Mouse (Mus musculus): ENCODE results near the gene Unc13b.

Unc13b gene

DNA sequence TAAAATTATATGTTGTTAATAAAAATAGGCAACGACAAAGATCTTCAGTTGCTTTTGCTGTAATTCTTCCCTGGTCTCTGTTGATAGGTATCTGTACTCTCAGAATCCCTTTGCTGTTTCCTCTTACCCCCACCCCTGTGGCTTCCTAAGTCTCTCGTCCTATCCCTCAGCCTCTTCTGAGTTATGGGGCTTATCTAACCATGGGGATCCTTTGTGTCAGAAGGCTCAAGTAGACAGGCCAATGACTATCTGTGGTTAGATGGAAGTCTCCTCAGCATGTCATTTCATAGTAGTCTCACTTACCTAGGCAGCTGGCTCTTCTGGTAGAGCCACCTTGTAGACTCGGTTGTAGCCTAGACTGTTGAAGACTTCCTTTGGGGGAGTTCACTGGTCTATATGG lies 173.1 kb downstream of the Unc13b start:
- DNase-seq (ENCODE audit: low spot score), result no peak

DNA sequence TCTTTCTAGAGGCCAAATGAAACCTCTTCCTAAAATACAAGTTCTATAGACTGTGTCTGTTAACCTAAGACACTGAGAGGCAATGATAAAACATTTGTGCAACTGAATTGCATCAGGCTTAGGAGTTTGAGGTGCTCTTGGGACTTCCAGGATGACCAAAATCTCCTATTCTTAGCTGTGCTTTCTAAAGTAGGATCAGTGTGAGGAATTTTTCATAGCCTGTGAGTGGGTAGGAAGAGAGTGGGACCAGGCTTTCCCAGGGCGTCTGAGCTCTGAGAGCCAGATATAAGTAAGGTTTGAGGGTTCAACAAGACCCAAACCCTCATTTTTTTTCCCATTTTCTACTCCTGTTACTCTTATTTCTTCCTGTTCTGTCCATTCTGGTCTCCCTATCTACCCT lies 174.2 kb downstream of the Unc13b start:
- no peak for DNase-seq (ENCODE audit: low spot score)

DNA sequence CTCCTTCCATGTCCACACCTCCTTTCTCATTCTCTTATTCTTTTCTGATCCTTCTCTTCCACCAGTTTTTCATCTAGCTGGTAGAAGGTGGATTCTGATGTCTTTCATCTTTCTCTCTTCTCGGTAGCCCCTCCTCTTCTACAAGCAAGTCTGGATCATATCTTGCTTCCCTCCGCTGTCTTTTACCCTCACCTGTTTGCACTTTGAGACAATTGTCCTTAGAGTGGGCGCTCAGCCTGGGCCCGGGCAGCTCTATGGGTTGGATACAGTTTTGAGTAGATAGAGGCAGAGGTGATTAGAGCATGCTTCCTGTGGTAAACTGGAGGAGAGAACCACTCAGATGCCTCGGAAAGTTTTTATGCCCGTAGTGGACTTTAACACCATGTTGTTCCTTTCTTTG lies 174.7 kb downstream of the Unc13b start:
- no peak for DNase-seq (ENCODE audit: low spot score)

DNA sequence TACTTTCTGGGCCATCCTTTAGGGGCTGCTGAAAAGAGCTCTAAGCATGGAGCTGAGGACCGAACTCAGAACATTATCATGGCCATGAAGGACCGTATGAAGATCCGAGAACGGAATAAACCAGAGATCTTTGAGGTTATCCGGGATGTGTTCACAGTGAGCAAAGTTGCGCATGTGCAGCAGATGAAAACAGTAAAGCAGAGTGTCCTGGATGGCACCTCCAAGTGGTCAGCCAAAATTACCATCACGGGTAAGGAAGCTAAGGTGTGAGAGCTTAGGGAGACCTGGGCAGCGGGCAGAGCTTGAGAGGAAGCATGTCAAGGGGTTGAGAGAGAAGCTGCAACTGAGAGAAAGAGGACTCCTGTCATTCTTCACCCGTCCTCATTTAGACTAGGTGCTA lies 178.1 kb downstream of the Unc13b start:
- DNase-seq (ENCODE audit: low spot score), result no peak

DNA sequence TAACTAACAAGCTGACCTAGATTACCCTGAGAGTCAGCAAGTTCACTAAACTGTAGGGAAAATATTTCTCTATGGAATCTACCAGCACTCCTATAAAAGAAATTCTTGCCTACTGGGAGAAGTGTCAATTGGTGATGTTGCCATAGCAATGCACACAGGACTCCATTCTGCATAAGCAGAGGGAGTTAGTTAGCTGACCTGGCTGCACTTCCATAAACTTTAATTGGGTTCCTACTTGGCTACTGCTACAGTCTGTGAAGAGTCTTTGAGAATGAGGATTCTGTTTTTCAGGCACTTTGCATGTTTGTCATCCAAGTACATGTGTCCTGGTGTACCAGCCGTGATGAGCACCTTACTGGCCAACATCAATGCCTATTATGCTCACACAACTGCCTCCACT lies 182.0 kb downstream of the Unc13b start:
- no peak for DNase-seq (ENCODE audit: low spot score)

DNA sequence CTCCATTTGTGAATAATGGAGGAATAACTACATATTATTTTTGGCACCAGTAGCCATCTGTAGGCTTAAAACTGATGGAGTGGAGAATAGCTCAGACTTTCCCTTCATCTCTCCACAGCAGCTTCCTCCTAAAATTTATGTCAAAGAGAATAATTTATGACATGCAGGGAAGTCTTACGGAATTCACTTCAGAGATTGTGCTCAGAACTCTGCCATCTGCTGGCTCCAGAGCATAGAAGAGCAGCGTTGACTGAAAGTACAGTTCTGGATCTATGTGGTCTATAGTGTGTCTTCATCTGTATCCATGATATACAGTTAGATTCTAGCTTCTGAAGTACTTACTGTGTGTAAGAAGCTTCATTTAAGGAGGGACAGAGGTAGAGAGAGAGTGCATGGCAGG lies 185.3 kb downstream of the Unc13b start:
- DNase-seq (ENCODE audit: low spot score), result no peak

DNA sequence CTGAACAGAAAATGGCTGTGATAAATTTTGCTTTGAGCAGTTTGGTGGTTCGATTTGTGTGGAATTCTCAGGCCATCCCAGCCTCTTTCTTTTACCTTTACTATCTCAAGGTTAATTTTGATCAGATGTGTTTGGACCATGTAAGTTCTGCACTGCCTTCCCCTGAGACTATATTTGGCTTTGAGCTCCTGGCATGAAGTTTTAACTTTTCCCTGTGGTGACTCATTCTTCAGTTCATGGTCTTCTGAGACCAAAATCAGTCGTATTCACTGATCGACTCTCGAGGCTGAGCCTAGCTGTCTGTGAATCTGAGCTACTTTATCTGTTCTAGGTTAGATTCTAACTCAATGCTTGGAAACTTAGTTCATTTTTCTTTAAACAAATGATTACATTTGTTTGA lies 187.0 kb downstream of the Unc13b start:
- DNase-seq (ENCODE audit: low spot score), result no peak

DNA sequence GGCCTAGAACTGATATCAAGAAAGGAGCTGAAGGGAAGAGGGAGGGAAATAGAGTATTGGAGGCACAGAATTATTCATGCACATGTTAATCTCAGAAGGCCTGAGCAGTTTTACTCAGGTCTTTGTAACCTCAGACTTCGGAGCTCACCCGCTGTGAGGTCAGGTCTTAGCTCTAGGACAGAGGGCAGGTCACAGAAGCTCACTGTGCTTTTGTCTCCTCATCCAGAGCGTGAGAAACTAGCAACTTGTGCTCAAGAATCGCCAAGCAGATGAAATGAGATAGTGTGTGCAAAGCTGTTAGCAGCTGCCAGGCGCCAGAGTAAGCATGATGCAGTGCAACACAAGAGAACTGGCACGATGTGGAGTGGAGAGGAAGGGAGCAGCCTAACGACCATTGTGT lies 189.3 kb downstream of the Unc13b start:
- DNase-seq (ENCODE audit: low spot score), result no peak

DNA sequence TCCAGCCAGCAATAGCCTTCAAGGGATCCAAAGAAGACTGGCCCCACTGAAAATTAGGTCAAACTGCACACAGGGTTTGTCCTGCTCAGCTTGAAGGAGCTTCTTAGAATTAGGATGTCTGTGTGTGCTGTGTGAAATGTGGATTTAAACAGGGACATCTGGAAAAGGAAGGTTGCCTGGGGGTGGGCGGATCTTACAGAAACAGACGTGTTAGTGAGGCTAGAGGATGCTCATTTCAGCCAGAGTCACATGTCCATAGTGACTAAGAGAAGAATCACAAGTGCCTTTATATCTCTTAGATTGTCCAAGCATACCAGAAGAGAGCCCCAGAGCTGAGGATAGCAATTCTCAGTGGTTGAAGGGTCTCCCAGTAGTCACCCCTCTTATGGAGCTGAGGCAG lies 190.2 kb downstream of the Unc13b start:
- DNase-seq (ENCODE audit: low spot score), result peak; percentile 41

DNA sequence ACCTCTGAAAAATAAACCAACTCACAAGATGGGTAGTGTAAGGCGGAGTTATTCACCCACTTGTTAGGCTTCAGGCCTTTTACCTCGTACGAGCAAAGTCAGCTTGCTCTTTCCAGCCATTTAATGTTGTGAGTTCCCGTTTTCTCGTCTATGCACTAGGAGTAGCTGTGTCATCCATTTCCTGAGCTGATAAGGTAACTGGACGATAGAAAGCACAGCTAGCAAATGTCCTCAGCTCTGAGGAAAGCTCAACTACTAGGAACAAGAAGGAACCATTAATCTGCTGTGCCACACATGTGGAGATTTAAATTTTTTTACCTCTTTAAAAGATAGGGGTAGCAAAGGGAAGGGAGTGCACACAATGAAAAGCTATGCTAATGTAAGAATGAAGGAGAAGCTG lies 192.5 kb downstream of the Unc13b start:
- DNase-seq (ENCODE audit: low spot score), result no peak

DNA sequence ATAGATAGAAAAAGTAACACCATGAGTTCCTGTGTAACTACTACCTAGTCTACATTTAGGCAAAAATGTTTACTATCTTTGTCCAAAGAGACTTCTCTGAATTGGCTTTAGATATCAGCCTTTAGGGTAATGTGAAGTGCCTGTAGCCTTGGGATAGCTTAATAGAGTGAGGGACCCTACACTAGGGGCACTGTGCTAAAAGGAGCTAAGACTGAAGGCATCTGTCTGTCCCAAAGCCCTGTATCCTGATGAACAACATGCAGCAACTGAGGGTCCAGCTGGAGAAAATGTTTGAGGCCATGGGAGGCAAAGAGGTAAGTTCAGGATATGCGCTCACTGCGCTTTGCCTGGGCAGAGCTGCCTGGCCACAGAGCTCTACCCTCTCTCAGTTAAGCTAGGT lies 198.3 kb downstream of the Unc13b start:
- no peak for DNase-seq (ENCODE audit: low spot score)

DNA sequence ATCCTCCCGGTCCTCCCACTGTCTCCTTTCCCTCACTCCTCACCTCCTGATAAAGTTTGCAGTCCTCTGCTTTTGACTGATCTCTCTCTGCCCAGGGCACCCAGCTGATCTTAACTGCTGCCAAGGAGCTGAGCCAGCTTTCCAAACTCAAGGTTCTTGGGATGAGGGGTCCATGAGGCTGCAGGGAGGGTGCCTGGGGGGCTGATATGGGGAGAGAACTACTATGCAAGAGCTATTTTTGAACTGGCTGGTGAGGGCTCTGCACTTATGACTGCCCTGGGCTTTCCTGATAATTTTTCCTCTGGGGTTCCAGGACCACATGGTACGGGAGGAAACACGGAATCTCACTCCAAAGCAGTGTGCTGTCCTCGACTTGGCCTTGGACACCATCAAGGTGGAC lies 199.8 kb downstream of the Unc13b start:
- DNase-seq (ENCODE audit: low spot score), result no peak

DNA sequence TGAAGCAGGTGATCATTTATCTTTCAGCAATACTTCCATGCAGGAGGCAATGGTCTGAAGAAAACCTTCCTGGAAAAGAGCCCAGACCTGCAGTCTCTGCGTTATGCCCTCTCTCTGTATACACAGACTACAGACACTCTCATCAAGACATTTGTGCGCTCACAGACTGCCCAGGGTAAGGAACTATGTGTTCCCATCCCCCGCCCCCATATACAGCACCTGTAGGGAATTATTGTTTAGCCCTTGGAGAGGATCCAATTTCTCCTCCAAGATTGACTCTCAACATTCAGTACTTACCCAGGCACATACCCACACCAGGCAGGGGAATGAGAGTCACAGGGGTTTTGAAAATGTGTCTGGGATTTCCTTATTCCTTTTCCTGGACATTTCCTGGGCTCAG lies 200.7 kb downstream of the Unc13b start:
- DNase-seq (ENCODE audit: low spot score), result no peak

DNA sequence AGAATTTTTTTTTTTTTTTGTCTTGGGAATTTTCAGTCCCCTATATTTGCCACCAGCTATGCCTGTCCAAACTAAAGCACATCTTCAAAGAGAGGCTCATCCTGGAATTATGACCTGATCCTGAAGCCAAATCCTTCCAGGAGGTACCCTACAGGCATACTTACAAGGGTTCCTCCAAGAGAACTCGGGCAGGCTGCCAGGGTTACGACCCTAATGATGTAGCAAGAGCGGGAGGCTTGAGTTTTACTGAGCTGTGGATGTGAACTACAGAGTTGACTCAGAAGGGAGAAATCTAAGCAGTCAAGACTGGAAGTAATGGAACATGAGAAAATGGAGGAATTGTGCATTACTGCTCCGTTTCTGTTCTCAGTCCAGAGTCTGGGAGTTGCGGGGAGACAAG lies 201.3 kb downstream of the Unc13b start:
- no peak for DNase-seq (ENCODE audit: low spot score)

DNA sequence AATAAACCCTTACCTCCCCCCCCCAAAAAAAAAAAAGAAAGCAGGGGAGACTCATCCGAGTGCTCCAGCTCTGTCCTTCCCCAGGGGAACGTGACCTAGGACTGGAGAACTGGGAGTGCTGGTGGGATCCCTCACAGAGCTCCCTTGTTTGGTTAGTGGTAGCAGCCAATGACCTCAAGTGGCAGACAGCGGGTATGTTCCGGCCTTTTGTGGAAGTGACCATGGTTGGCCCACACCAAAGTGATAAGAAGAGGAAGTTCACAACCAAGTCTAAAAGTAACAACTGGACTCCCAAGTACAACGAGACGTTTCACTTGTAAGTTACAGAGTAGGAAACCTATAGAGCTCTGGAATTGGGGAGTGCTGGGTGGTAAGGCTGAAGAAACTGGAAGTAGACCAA lies 204.1 kb downstream of the Unc13b start:
- DNase-seq (ENCODE audit: low spot score), result no peak

DNA sequence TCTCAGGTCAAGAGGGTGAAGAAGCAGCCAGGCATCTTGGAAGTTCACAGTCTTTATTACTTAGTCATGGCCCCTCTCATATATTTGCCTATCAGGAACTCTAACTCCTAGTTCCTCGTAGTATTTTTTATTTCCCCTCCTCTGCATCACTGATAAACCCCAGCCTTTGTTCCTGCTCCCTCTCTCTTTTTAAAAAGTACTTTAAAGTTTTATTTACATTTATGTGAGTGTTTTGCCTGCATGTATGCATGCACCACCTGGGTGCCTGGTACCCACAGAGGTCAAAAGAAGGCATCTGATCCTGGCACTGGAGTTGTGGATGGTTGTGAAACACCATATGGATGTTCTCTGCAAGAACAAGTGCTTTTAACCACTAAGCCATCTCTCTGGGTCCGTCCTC lies 207.4 kb downstream of the Unc13b start:
- no peak for DNase-seq (ENCODE audit: low spot score)

DNA sequence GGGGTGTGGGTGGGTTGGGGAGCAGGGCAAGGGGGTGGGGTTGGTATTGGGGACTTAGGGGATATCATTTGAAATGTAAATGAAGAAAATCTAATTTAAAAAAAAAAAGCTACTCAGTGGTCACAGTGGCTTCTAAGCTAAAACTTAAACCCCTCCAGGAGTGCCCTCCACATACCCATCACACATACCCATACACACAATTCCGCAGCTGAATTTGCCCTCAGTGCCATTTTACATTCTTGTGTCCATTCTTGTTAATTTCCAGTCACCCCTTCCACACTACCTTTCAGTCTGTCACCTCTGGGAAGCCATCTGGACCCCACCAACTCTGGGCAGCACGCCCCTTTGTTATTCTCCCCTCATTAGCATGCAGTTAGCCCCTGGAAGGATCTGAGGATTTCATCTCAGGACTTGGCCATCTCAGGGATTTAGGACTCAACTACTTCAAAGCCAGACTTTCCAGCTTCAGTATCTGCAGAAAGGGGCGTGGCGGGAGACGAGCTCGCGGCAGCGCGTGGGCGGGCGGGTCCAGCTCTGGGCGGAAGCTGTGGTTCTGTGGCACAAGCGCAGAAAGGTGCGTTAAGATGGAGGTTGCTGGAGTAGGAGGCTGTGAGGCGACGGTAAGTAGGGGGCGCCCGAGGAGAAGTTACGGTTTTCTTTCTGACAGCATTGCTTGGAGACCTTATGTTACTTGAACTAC lies 208.0 kb downstream of the Unc13b start, which contains the start of gene Atp8b5:
Atp8b5 (plus strand) TSS at position 537 of the 700 bp plus-strand sequence.
- peak; percentile 81 for DNase-seq (ENCODE audit: low spot score)

DNA sequence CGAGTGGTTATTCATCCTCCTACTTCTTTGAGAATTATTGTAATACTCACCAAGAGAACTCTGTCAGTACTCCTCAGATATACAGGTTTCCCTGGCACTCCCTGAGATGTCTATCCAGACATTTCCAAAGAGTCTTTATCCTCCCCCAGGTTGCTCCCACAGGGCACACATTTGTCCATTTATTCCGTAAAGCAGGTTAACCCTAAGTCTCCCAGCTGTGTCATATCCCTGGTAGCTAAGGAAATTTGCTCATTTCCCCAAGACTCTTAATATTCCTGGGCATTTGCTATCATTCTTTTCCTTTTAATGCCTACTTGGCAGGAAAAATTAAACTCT lies 208.5 kb downstream of the Unc13b start:
- no peak for DNase-seq (ENCODE audit: low spot score)

DNA sequence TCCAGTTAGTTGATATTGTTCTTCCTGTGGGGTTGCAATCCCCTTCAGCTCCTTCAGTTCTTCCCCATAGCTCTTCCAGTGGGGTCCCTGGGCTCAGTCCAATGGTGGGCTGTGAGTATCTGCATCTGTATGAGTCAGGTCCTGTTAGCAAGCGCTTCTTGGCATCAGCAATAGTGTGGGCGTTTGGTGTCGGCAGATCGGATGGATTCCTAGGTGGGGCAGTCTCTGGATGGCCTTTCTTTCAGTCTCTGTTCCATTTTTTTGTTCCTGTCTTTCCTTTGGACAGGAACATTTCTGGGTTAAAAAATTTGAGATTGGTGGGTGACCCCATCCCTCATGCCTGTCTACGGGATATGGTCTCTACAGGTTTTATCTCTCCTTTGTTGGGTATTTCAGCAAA lies 226.7 kb downstream of the Unc13b start:
- no peak for DNase-seq (ENCODE audit: low spot score)

DNA sequence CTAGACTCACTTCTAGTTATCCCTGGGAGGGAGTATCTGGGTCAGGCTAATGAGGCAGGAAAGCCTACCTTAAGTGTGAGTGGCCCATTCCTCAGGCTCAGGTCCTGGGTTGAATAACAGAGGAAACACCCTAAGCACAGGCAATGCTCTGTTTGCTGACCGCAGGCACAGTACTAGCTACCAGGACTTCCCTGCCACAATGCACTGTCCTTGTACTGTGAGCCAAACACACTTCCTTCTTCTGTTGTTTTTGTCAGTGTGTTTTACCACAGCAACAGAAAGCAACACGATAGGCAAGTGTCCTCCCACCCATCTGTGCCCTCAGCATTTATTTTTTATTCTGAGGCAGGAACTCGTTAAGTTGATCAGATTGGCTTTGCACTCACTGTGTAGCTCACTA lies 228.6 kb downstream of the Unc13b start:
- DNase-seq (ENCODE audit: low spot score), result no peak

DNA sequence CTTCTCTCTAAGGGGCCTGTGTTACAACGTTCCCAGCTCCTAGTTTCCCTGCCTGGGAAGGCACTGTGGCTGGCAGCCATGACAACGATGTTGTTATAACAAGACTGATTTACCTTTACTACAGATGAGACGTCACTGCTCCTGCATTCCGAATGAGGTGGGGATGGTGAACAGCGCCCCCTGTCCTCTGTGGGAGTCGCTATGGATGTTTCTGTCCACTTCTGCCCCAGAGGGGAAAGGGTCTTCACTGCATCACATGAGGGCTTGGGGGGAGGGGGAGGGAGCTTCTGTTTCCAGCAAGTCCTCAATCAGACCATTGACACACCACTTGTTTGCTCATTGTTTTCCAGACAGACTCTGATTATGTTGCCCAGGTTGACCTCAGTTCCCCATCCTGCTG lies 235.2 kb downstream of the Unc13b start:
- peak; percentile 16 for DNase-seq (ENCODE audit: low spot score)

DNA sequence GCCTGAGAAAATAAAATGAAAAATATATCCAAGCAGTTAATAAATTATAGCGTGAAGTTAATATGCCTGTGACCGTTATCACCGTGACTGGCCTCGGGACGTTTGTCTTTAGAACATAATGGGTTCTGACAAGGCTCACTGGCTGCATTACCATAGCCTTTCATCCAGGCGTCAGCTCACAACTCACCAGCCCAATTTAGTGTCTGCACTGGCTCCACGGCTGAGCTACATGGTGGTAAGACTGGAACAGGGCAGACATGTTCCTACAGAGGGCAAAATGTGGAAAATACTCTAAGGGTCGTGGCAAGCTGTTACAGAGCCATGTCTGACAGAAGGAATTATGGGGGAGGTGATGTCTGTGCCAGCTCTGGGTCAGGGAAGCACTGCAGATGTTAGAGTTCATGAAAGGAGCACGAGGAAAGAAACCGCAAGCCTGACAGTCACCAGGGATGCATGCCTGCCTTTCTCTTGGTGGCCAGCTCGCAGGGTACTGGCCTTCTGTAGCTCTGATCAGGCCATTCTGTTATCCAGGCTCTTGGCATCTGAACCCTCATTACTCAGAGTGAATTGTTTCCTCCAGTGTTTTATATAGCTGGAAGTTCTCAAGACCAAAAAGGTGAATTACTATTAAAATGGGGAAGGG lies 251.1 kb downstream of the Unc13b start:
- DNase-seq (ENCODE audit: low spot score), result no peak
